Mouse (Mus musculus): ENCODE data around the gene Klhl29.

Klhl29 gene

GRCm38 (mm10) chr12:5186645-5187044, 188.8 kb downstream of the Klhl29 start:
- DNase-seq (ENCODE audit: low spot score) = no peak

DNA sequence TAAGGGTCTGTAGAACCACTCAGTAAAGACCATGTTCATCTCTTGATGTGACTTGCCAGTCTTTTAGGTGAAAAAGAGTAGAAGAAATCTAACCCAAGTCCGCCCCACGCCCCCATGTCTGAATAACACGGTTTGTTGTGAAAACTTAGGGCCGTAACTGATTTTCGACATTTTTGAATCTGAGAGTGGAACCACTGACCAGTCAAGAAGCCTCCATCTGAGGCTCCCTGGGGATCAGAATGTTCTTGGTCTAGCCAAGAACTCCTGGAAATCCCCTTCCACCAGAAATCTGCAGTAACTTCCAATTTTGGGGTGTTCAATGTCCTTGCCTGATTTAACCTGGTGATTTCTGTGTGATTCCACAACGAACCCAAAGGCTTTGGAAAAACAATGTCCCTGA, 189.9 kb downstream of the Klhl29 start:
- no peak for DNase-seq (ENCODE audit: low spot score)

- DNase-seq (ENCODE audit: low spot score) = no peak
Observed at GRCm38 (mm10) chr12:5182586-5182985, 192.9 kb downstream of the Klhl29 start.

GRCm38 (mm10) chr12:5182165-5182564, 193.3 kb downstream of the Klhl29 start:
- no peak for DNase-seq (ENCODE audit: low spot score)

DNA sequence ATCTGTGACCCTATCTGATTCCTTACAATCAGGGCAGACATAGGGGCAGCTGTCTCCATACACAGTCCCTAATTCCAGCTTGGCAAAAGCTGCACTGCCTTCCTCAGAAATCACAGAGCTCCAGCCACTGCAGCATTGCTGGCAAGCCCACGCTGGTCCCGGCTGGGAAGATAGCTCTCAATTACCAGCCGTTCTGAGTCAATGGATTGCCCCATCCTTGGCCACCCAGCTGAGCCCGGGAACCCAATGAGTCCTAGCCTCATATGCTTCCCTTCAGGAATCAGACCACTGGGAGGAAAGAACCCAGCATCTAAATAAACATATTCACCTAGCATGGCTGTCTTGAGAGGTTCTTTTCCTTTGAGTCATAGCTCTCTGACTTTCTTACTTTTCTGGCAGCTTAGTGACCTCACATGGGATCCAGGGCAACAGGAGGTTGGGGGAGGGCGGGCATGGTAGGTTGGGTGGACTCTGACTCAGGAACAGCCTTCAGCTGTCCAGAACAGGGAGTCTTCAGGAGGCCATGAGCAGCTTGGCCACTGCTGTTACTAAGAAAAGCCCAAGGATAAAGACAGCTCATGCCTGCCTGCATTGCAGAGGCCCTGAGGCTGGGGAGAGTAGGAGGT, 198.7 kb downstream of the Klhl29 start:
- no peak for DNase-seq (ENCODE audit: low spot score)

DNA sequence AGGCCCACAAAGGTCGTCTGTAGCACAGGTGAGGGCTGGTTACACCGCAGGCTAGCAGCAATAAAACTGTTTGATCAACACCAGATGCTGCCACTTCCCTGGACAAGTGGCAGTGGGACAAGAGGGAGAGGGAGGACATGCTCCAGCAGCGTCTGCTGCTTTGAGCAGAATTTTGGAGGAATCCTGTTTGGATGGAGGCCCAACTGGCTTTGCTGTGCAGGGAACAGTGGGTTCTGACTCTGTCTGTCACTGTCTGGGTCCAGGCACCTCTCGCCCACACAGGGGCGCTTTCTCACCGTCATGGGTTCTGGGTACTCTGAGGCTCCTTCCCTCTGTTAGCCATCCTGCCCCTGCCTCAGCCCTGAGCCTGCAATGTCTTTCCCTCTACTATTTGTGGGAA, 209.3 kb downstream of the Klhl29 start:
- DNase-seq (ENCODE audit: low spot score) = no peak

- DNase-seq (ENCODE audit: low spot score) = no peak
Observed at GRCm38 (mm10) chr12:5165411-5165810, 210.1 kb downstream of the Klhl29 start.

DNA sequence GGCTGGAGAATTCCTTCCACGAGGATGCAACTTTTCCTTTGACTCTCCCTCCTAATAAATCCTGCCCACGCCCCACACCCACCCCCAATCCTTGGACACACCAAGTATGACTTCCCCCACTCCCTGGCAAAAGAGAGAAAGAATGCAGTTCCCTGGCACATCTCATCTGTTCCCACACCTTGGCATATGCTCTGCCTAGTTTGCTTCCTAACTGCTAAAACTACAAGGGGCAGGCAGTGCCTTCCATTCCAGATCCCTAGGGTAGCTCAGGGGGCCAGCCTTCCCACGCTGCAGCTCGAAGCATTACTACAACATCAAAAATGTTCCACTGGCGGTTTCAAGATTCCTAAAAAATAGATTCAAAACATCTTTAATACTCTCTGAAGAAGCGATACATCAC, 212.8 kb downstream of the Klhl29 start:
- DNase-seq (ENCODE audit: low spot score) = no peak

- DNase-seq (ENCODE audit: low spot score) = no peak
Observed at GRCm38 (mm10) chr12:5161631-5162030, 213.9 kb downstream of the Klhl29 start.

DNA sequence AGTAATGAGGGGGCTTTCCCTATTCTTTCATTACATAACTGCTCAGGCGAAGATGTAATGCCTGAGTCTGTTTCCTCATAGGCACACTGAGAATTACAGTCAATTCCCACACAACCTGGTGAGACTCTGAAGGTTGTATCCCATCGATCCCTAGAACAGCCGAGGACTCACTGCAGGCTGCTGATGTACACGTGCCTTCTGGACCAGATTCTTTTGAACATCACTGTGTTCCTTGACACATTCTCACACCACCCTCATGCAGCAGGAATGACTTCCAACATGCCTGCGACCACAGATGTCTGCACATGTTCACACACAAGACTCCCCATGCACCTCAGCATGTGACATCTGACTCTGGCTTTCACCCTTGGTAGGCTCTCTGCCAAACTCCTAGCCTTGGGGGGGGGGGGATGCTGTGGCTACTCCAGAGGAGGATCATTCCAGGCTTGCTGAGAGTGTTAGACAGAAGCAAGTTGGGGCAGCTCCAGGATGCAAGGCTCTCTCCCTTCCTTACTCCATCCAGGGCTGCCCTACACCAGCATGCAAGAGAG, 217.5 kb downstream of the Klhl29 start:
- DNase-seq (ENCODE audit: low spot score) = no peak

GRCm38 (mm10) chr12:5157021-5157681, 218.3 kb downstream of the Klhl29 start:
- DNase-seq (ENCODE audit: low spot score) = peak; percentile 56

DNA sequence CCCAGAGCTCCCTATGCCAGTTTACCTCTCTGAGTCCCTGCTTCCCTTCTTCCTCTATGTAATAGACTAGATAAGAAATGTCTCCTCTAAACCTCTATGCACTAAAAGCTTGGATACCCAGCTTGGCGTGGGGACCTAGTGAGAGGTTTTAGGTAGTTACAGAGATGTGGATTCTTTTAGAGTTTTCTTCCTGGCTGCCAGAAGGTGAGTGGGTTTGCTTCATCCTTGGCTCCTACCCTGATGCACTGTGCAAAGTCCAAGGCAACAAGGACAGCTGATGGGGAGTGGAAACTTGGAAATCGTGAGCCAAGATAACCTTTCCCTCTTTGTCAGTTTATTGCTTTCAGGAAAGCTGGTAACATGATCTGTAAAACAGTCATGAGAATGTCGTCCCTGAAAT, 220.3 kb downstream of the Klhl29 start:
- DNase-seq (ENCODE audit: low spot score) = no peak

DNA sequence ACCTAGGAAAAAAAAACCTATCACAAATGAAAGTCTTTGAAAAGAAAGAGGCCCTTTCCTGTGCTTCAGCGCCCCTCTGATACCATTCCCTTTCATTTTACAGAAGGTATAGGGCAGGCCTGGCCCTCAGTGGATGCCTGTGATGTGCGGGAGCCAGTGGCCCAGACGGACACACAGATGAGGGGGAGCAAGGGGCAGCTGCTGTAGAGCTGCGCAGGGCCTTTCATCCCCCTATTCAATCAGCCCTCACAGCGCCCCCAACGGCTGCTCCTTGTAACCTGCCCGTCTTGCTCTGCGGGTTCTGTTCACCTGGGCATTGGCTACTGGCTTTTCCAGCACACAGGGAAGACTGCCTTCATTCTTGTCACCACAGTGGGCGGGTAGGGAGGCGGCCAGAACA, 223.6 kb downstream of the Klhl29 start:
- no peak for DNase-seq (ENCODE audit: low spot score)

GRCm38 (mm10) chr12:5147346-5148035, 228.0 kb downstream of the Klhl29 start:
- DNase-seq (ENCODE audit: low spot score) = no peak

DNA sequence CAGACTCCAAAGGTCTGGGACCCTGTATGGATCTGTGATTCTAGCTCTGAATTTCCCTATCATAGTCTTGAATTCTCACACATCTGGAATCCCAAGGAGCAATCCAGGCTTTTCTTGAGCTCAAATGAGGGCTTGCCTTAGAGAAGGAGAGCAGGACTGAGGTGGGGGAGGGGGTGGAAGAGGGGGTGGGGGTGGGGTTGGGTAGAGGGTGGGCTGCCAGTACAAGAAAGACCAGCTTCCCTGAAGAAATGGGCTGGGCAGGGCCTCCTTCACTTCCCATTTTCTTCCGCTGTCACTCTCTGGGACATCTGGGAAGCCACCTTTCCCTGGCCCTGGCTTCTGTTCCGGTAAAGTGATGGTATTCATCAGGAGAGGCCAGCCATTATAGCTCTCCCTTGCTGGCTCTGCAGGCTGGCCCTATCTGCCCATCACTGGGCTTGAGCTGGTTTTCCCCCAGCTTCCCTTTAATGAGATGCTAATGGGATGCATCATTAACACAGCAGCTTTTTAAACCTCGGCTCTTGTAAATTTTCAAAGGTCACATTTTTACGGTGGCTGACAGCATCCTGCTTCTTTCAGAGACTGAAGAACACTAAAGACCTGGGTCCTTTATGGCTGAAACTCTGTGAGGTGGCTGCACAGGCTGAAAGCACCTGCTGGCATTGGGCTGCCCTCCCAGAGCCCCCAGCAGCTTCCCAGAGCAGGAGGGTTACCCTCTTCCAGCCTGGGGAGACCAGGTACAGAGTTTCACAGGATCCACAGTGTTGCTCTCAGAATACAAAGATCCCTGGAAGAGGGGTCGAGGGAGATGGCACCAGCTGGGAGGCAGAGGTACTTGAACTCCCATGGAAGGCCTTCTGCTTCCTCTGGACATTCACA, 231.3 kb downstream of the Klhl29 start:
- no peak for DNase-seq (ENCODE audit: low spot score)

DNA sequence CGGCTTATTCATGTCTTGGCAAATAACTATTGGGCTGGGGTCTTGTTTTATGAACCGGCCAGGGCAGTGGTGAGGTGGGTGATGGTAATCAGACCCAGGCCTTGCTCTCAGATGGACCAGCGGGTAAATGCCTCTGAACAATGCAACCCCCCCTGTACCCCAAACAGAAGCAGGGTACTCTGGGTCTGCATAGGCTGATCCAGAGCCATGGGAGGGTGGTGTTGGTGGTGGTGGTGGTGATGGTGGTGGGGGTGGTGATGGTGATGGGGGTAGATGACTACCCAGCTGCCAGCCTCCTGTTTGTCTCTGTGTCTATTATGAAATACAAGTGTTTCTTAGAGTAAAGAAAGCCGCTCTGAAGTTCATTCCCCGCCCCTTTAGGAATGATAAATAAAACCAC, 232.3 kb downstream of the Klhl29 start:
- no peak for DNase-seq (ENCODE audit: low spot score)

- peak; percentile 85 for DNase-seq (ENCODE audit: low spot score)
Observed at GRCm38 (mm10) chr12:5142776-5143175, 232.7 kb downstream of the Klhl29 start.

DNA sequence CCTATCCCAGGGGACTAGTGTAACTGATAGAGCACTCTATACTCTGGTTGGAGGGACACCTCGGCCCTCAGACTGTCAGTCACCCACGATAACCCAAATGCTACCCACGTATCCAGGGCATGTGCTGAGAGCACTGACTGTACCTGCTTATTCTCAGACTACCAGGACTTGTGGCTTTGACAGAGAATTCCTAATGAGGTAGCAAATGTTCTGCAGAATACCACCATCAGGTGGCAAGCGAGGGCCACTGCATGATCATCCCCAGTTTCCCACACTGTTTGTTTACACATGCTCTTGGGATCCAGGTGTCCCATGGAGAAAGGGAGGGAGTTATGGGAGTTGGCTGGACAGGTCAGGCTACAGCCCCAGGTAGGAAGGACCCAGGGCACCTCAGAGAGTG, 234.4 kb downstream of the Klhl29 start:
- no peak for DNase-seq (ENCODE audit: low spot score)

DNA sequence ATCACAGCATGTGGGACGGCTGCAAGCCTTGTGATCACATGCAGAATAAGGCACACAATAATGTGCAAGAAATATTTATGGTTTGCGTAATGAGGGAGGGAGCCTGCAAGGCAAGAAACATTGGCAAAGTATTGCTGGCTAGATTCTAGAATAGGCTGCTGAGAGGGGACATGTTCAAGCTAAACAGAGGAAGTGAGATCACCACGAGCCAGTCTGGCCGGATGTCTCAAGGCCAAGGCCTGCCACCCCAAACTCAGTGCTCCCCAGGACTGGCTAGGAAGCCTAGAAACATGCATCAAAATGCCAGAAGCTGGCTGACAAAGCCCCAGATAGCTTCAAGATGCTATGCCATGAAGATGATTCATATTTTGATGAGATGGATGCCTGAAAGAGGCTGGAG, 236.2 kb downstream of the Klhl29 start:
- no peak for DNase-seq (ENCODE audit: low spot score)

GRCm38 (mm10) chr12:5136300-5136699, 239.2 kb downstream of the Klhl29 start:
- DNase-seq (ENCODE audit: low spot score) = peak; percentile 70

GRCm38 (mm10) chr12:5129190-5129589, 246.3 kb downstream of the Klhl29 start:
- DNase-seq (ENCODE audit: low spot score) = no peak

- peak; percentile 62 for DNase-seq (ENCODE audit: low spot score)
Observed at GRCm38 (mm10) chr12:5125907-5126306, 249.6 kb downstream of the Klhl29 start.

Measured in left cerebral cortex, adult 11 months (tissue).